Mouse (Mus musculus) inflammation-experienced regulatory T-cells, adult 6 months (primary cell): ENCODE results near the gene Epb41l1. TPM values are rescaled to one million over a fixed set of nuclear protein-coding genes. Genes with fewer than 3 reads are reported as not detected.
"Not testable (repeated sequence)": the region's sequence is repeated elsewhere in the genome, so short reads cannot be mapped to it uniquely, and the experiment has no call there.

ENCODE experiments used
- ATAC-seq: one replicate; pipeline ENCODE4 v1.8.0; 2017
- polyA plus RNA-seq, 3 experiments: library from polyadenylated mRNA; unstranded; fragments of 100-300 nt; shearing (Covaris generic); gene quantifications; one replicate each; pipeline ENCODE4 v1.2.1; 2017

Epb41l1 gene
- polyA plus RNA-seq, 3 experiments from 2014 or later = 0.07 to 0.09 TPM; not detected in 1

GRCm38 (mm10) chr2:156488166-156488814 lies 67.6 kb downstream of the Epb41l1 start:
- ATAC-seq = no peak

GRCm38 (mm10) chr2:156490176-156490575 lies 69.5 kb downstream of the Epb41l1 start:
- ATAC-seq = no peak

GRCm38 (mm10) chr2:156491796-156492195 lies 71.1 kb downstream of the Epb41l1 start:
- ATAC-seq = no peak

- ATAC-seq = no peak
These were observed 73.1 kb downstream of the Epb41l1 start for GRCm38 (mm10) chr2:156493766-156494165.

GRCm38 (mm10) chr2:156494465-156494864 lies 73.8 kb downstream of the Epb41l1 start:
- no peak for ATAC-seq

GRCm38 (mm10) chr2:156494875-156495274 lies 74.2 kb downstream of the Epb41l1 start:
- ATAC-seq = no peak

- no peak for ATAC-seq
These were observed 76.3 kb downstream of the Epb41l1 start for GRCm38 (mm10) chr2:156496816-156497566.

GRCm38 (mm10) chr2:156497915-156498314 lies 77.2 kb downstream of the Epb41l1 start:
- ATAC-seq = no peak

GRCm38 (mm10) chr2:156501025-156501424 lies 80.3 kb downstream of the Epb41l1 start:
- ATAC-seq = no peak

- no peak for ATAC-seq
These were observed 84.8 kb downstream of the Epb41l1 start for GRCm38 (mm10) chr2:156505533-156505932.

GRCm38 (mm10) chr2:156512028-156512427 lies 91.3 kb downstream of the Epb41l1 start:
- ATAC-seq = no peak

GRCm38 (mm10) chr2:156512561-156512960 lies 91.9 kb downstream of the Epb41l1 start:
- no peak for ATAC-seq

- ATAC-seq = no peak
These were observed 94.4 kb downstream of the Epb41l1 start for GRCm38 (mm10) chr2:156515102-156515501.

- ATAC-seq = no peak
These were observed 95.0 kb downstream of the Epb41l1 start for GRCm38 (mm10) chr2:156515565-156516185.

GRCm38 (mm10) chr2:156516678-156517077 lies 96.0 kb downstream of the Epb41l1 start:
- ATAC-seq = not testable (repeated sequence)

- no peak for ATAC-seq
These were observed 97.6 kb downstream of the Epb41l1 start for GRCm38 (mm10) chr2:156518306-156518705.

- ATAC-seq = no peak
These were observed 98.9 kb downstream of the Epb41l1 start for GRCm38 (mm10) chr2:156519584-156519983.

GRCm38 (mm10) chr2:156522994-156523393 lies 102.3 kb downstream of the Epb41l1 start:
- no peak for ATAC-seq

GRCm38 (mm10) chr2:156524078-156524477 lies 103.4 kb downstream of the Epb41l1 start:
- no peak for ATAC-seq

- ATAC-seq = no peak
These were observed 109.0 kb downstream of the Epb41l1 start for GRCm38 (mm10) chr2:156529726-156530125.

GRCm38 (mm10) chr2:156533160-156533559 lies 112.5 kb downstream of the Epb41l1 start:
- ATAC-seq = no peak

- no peak for ATAC-seq
These were observed 118.3 kb downstream of the Epb41l1 start for GRCm38 (mm10) chr2:156538817-156539555.

GRCm38 (mm10) chr2:156540991-156541390 lies 120.3 kb downstream of the Epb41l1 start:
- ATAC-seq = no peak
